Mouse (Mus musculus) forebrain, embryonic 11.5 days (tissue): ENCODE data around the gene Rhoq. TPM values are rescaled to one million over a fixed set of nuclear protein-coding genes. Genes with fewer than 3 reads are reported as not detected.

Source experiments
- ATAC-seq: fragments of 200-750 bp; cut with Nextera tagmentation; replicated peaks from 2 replicates; pipeline ENCODE4 v1.8.0; 2017; ENCODE audit warnings: moderate TSS enrichment; ENCODE audit not compliant: low FRiP score
- DNase-seq: peaks from one replicate; pipeline ENCODE4 v3.0.0-alpha.2; 2017; ENCODE audit warnings: low spot score
- H3K27ac ChIP-seq: fragments of 300-500 bp; sonication (generic); 2 replicates; pipeline ENCODE4 v1.5.1; 2014; ENCODE audit warnings: low read depth, low read length
- H3K27me3 ChIP-seq: fragments of 300-500 bp; sonication (generic); 2 replicates; pipeline ENCODE4 v1.6.1; 2014; ENCODE audit warnings: mild to moderate bottlenecking, low read length, mixed read lengths; ENCODE audit not compliant: control insufficient read depth, insufficient read depth
- H3K36me3 ChIP-seq: fragments of 300-500 bp; sonication (generic); 2 replicates; pipeline ENCODE4 v1.6.1; 2014; ENCODE audit warnings: mild to moderate bottlenecking, low read length, moderate library complexity, mixed read lengths; ENCODE audit not compliant: control insufficient read depth, insufficient read depth
- H3K4me1 ChIP-seq: fragments of 300-500 bp; sonication (generic); replicated peaks from 2 replicates; pipeline ENCODE4 v1.6.1; 2014; ENCODE audit warnings: low read length, mixed read lengths; ENCODE audit not compliant: control insufficient read depth, insufficient read depth
- H3K4me2 ChIP-seq: fragments of 300-500 bp; sonication (generic); 2 replicates; pipeline ENCODE4 v1.6.1; 2014; ENCODE audit warnings: low read depth, mild to moderate bottlenecking, low read length, moderate library complexity, mixed read lengths; ENCODE audit not compliant: severe bottlenecking
- H3K4me3 ChIP-seq: fragments of 300-500 bp; sonication (generic); 2 replicates; pipeline ENCODE4 v1.5.1; 2014; ENCODE audit warnings: low read depth, low read length
- H3K9ac ChIP-seq: fragments of 300-500 bp; sonication (generic); 2 replicates; pipeline ENCODE4 v1.6.1; 2014; ENCODE audit warnings: low read length
- H3K9me3 ChIP-seq: fragments of 300-500 bp; sonication (generic); 2 replicates; pipeline ENCODE4 v1.6.1; 2016; ENCODE audit warnings: low read length, mixed read lengths; ENCODE audit not compliant: control insufficient read depth
- WGBS: fragments of 180-500 bp; shearing (Covaris S2); extraction: QIAGEN DNeasy Blood & Tissue Kit; methylation state at CpG from one replicate; pipeline ENCODE4 v1.1.7; 2014; 5-methylcytosine and 5-hydroxymethylcytosine counted together
- polyA plus RNA-seq: library from polyadenylated mRNA; unstranded; fragments of >200 nt; fragmentation: Nextera tagmentation; extraction: Ambion mirVana; gene quantifications from 2 replicates; pipeline ENCODE4 v1.2.1, GENCODE M21; 2014

Gene Rhoq
- polyA plus RNA-seq, 1 experiment from 2014 or later: 11.5 TPM

- Histone ChIP-seq H3K4me3 (no peak overlapping the region), H3K4me2 (no peak overlapping the region), H3K27ac (no peak overlapping the region), H3K4me1 (no peaks in the 10 kb centered on the region), H3K36me3 (no peaks in the 10 kb centered on the region), H3K9me3 (no peaks in the 10 kb centered on the region), H3K9ac (no peak overlapping the region), H3K27me3 (no peaks in the 10 kb centered on the region)
- DNase-seq: no peak
- ATAC-seq: no peak
- 72% methylated on average over 6 of the region's 6 CpGs for WGBS
Measured at GRCm38 (mm10) chr17:86988601-86989184, 25.8 kb downstream of the Rhoq start.

DNA sequence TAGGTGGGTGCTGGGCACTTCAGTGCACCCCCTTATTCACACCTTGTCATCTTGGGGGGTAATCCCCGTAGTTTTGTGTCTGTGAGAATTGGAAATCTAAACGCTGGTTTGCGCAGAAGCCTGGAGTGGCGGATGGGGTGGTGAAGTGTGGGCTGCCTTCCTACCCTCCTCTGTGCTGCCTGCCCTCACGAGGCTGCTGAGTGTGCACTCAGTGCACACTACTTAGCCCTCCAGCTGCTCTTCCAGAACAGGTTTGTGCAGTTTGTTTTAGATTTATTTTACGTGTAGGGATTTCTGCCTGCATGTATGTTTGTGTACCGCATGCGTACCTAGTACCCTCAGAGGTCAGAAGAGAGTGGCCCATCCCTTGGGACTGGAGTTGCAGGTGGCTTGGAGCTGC, 28.4 kb downstream of the Rhoq start:
- 89% methylated on average over 8 of the region's 8 CpGs for WGBS
- Histone ChIP-seq H3K4me1 (no peaks in the 10 kb centered on the region), H3K9me3 (no peaks in the 10 kb centered on the region), H3K4me2 (no peak overlapping the region), H3K9ac (no peak overlapping the region), H3K4me3 (no peak overlapping the region), H3K27ac (no peak overlapping the region), H3K36me3 (no peaks in the 10 kb centered on the region), H3K27me3 (no peaks in the 10 kb centered on the region)
- DNase-seq (no peak), ATAC-seq (no peak)

GRCm38 (mm10) chr17:86997323-86997722, 34.4 kb downstream of the Rhoq start:
- 95% methylated on average over 6 of the region's 6 CpGs for WGBS
- DNase-seq: no peak
- no peak overlapping the region for H3K9ac ChIP-seq

DNA sequence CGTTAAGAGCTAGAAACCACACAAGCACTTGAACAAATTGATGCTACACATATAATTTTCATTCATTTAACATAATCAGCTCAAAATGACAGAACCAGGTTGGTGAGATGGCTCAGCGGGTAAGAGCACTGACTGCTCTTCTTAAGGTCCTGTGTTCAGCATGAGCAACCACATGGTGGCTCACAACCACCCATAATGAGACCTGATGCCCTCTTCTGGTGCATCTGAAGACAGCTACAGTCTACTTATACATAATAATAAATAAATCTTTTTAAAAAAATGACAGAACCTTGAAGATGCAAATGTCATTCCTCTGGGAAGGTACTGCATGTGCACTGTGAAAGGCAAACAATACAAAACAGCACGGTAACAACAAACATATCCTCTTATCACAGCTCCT, 46.1 kb downstream of the Rhoq start:
- Histone ChIP-seq H3K9me3 (no peaks in the 10 kb centered on the region), H3K9ac (no peak overlapping the region), H3K4me3 (no peak overlapping the region), H3K27me3 (no peaks in the 10 kb centered on the region), H3K4me2 (no peak overlapping the region), H3K36me3 (no peaks in the 10 kb centered on the region; the same call in 1 of the 2 replicates), H3K27ac (no peak overlapping the region), H3K4me1 (no peaks in the 10 kb centered on the region)
- ATAC-seq (no peak), DNase-seq (no peak)
- WGBS: 93% methylated on average over 3 of the region's 3 CpGs

More at GRCm38 (mm10) chr17:86997323-86997722, 34.4 kb downstream of the Rhoq start:
- Histone ChIP-seq H3K27me3 (no peaks in the 10 kb centered on the region), H3K36me3 (no peaks in the 10 kb centered on the region), H3K4me2 (no peak overlapping the region), H3K4me3 (no peak overlapping the region), H3K9me3 (no peaks in the 10 kb centered on the region), H3K4me1 (no peaks in the 10 kb centered on the region), H3K27ac (no peak overlapping the region)
- no peak for ATAC-seq

GRCm38 (mm10) chr17:87011301-87012019, 48.6 kb downstream of the Rhoq start:
- Histone ChIP-seq H3K4me1 (no peaks in the 10 kb centered on the region), H3K9me3 (no peaks in the 10 kb centered on the region), H3K27ac (no peak overlapping the region), H3K4me3 (no peak overlapping the region), H3K4me2 (no peak overlapping the region), H3K27me3 (no peaks in the 10 kb centered on the region), H3K9ac (no peak overlapping the region), H3K36me3 (peaks cover 2% of the 10 kb centered on the region; the same call in 1 of the 2 replicates)
- DNase-seq (no peak), ATAC-seq (no peak)
- 96% methylated on average over 13 of the region's 13 CpGs for WGBS

DNA sequence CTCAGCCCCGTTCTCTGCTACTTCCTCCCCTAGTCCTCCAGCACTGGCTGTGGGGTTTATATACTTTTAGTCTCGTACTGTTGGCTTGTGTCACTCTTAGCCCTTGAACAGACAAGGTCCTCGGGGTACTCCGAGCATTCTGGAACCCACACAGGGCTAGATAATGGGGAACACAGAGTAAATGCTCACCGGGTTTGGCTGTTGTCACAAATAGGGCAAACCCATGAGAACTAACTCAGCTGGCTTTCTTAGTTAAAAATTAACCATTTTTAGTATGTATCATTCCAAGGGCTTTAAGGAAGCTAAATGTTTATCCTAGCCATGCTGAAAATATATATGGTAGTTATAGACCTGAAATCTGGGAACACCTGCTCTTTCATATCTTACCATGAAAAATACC, 56.8 kb downstream of the Rhoq start:
- H3K4me2 ChIP-seq: no peak overlapping the region
- no peaks in the 10 kb centered on the region for H3K27me3 ChIP-seq
- H3K9me3 ChIP-seq: no peaks in the 10 kb centered on the region
- ATAC-seq (no peak), DNase-seq (no peak)
- 94% methylated on average over 5 of the region's 5 CpGs for WGBS
- H3K27ac ChIP-seq: no peak overlapping the region
- H3K36me3 ChIP-seq: peaks cover 2% of the 10 kb centered on the region; the same call in 1 of the 2 replicates
- no peak overlapping the region for H3K9ac ChIP-seq
- H3K4me3 ChIP-seq: no peak overlapping the region
- H3K4me1 ChIP-seq: no peaks in the 10 kb centered on the region

GRCm38 (mm10) chr17:87024491-87025242, 61.8 kb downstream of the Rhoq start:
- Histone ChIP-seq H3K4me2 (peak overlapping the region; percentile 81), H3K27me3 (no peaks in the 10 kb centered on the region), H3K27ac (no peak overlapping the region), H3K9ac (peak overlapping the region; percentile 75), H3K4me3 (peak overlapping the region; percentile 83), H3K36me3 (peaks cover 2% of the 10 kb centered on the region; the same call in 1 of the 2 replicates), H3K4me1 (peaks cover 2% of the 10 kb centered on the region; the same call in 1 of the 2 replicates), H3K9me3 (no peaks in the 10 kb centered on the region)
- 1% methylated on average over 55 of the region's 55 CpGs for WGBS
- ATAC-seq (peak; percentile 86), DNase-seq (peak; percentile 66)

- under 1% methylated on average over 43 of the region's 43 CpGs for WGBS
- ATAC-seq (peak; percentile 100), DNase-seq (peak; percentile 98)
- Histone ChIP-seq H3K9me3 (no peaks in the 10 kb centered on the region), H3K27me3 (no peaks in the 10 kb centered on the region), H3K27ac (no peak within 1 kb of the TSS), H3K4me2 (peak within 1 kb of the TSS; percentile 81), H3K36me3 (peaks cover 2% of the 10 kb centered on the region; the same call in 1 of the 2 replicates), H3K4me1 (peaks cover 2% of the 10 kb centered on the region; the same call in 1 of the 2 replicates), H3K9ac (peak within 1 kb of the TSS; percentile 75), H3K4me3 (peak within 1 kb of the TSS; percentile 83)
Measured at GRCm38 (mm10) chr17:87025269-87025949, 62.5 kb downstream of the Rhoq start, which contains the start of the genes Pigf and Cript. Gene Pigf (minus strand): TSS chr17:87025406. Gene Cript (plus strand): TSS chr17:87025550.
